Mouse (Mus musculus) cerebellum, postnatal 4 days (tissue): Measurements from ENCODE around the gene Cpn1.

Experiments
- DNase-seq, 2 experiments: peaks; one replicate each; pipeline ENCODE4 v3.0.0; 2022; ENCODE audit warnings: low spot score in 2 of 2, mixed read lengths in 1 of 2

The Cpn1 gene

DNA sequence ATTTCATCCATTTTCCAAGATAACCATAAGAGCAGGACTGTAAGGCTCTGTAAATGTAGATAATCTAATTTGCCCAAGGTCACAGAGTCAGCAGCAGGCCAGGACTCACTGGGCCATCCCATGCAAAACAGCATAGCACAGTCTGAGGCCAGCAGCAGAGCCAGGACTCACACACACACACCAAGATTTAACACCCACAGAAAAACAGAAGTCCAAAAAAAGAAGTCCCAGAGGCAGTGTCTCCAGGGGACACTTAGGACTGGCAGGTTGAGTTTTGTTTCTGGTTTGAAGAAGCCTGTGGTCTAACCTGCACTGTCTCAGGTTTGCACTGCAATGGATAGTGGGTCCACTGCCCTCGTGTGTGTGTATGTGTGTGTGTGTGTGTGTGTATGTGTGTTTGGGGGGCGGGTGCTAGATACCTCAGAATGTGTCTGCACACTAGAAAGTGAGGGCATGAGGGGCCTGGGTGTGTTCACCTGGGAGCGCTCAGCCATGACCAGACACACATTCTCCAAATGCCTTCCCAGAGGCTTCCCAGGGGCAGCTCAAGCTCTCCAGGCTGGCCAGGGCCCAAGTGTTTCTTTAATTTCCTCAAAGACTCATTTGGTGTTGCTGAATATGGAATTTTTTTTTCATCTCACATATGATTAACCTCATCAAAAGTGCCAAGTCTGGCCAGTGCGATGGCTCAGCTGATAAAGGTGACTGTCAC lies 73.4 kb downstream of the Cpn1 start:
- DNase-seq: no peak

DNA sequence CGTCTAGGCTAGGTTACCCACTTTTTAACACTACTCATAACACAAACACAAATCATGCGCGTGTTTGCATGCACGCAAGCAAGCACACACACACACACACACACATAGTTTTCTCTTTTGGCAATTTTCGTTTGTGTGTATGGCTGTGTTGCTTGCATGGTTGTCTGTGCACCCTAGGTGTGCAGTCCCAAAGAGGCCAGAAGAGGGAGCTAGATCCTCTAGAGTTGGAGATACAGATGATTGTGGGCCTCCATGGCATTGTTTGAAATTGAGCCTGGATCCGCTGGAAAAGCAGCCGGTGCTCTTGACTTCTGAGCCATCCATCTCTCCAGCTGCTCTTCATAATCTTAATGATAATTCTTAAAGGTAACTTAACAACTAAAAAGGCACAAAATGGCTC lies 79.9 kb downstream of the Cpn1 start:
- no peak for DNase-seq
